Mouse (Mus musculus) hindbrain, postnatal 0 days (tissue): ENCODE data around the gene Epb41. TPM values are rescaled to one million over a fixed set of nuclear protein-coding genes. Genes with fewer than 3 reads are reported as not detected.

Source experiments
- ATAC-seq: fragments of 200-750 bp; cut with Nextera tagmentation; 2 replicates; pipeline ENCODE4 v1.8.0; 2017; ENCODE audit warnings: mild to moderate bottlenecking, moderate TSS enrichment, moderate library complexity
- DNase-seq: peaks from one replicate; pipeline ENCODE4 v3.0.0-alpha.2; 2015; ENCODE audit warnings: low spot score
- H3K27ac ChIP-seq: fragments of 300-500 bp; sonication (generic); 2 replicates; pipeline ENCODE4 v1.5.1; 2014; ENCODE audit warnings: mild to moderate bottlenecking
- H3K27me3 ChIP-seq: fragments of 300-500 bp; sonication (generic); 2 replicates; pipeline ENCODE4 v1.6.1; 2014; ENCODE audit warnings: low read length, mixed read lengths; ENCODE audit not compliant: insufficient read depth
- H3K36me3 ChIP-seq: fragments of 300-500 bp; sonication (generic); 2 replicates; pipeline ENCODE4 v1.6.1; 2014; ENCODE audit warnings: low read length, mixed read lengths; ENCODE audit not compliant: insufficient read depth
- H3K4me1 ChIP-seq: fragments of 300-500 bp; sonication (generic); 2 replicates; pipeline ENCODE4 v1.6.1; 2014; ENCODE audit warnings: antibody characterized with exemption, low read length, mixed read lengths; ENCODE audit not compliant: insufficient read depth
- H3K4me2 ChIP-seq: fragments of 300-500 bp; sonication (generic); 2 replicates; pipeline ENCODE4 v1.6.1; 2014; ENCODE audit warnings: low read depth, mild to moderate bottlenecking, low read length, moderate library complexity, mixed read lengths
- H3K4me3 ChIP-seq: fragments of 300-500 bp; sonication (generic); 2 replicates; pipeline ENCODE4 v1.5.1; 2014; ENCODE audit warnings: low read length
- H3K9ac ChIP-seq: fragments of 300-500 bp; sonication (generic); replicated peaks from 2 replicates; pipeline ENCODE4 v1.6.1; 2014; ENCODE audit warnings: mild to moderate bottlenecking, low read length, moderate library complexity, mixed read lengths
- H3K9me3 ChIP-seq: fragments of 300-500 bp; sonication (generic); 2 replicates; pipeline ENCODE4 v1.6.1; 2016; ENCODE audit warnings: low read length, mixed read lengths
- CTCF ChIP-seq: IDR thresholded peaks from 2 replicates; pipeline ENCODE4 v1.5.1; 2016; ENCODE audit warnings: antibody characterized with exemption, control low read depth, low read depth
- WGBS: fragments of 180-500 bp; shearing (Covaris S2); extraction: QIAGEN DNeasy Blood & Tissue Kit; methylation state at CpG from one replicate; pipeline ENCODE4 v1.1.7; 2014; 5-methylcytosine and 5-hydroxymethylcytosine counted together
- polyA plus RNA-seq: library from polyadenylated mRNA; unstranded; fragments of >200 nt; fragmentation: Nextera tagmentation; extraction: Ambion mirVana; gene quantifications from 2 replicates; pipeline ENCODE4 v1.2.1, GENCODE M21; 2015
- total RNA-seq: library from RNA; depleted of rRNA; stranded (reverse); fragments of >200 nt; gene quantifications from 2 replicates; pipeline ENCODE4 v1.2.3, GENCODE M21; 2014

The Epb41 gene
- total and polyA plus RNA-seq, 2 experiments from 2014 or later = 33.3 to 69.7 TPM

DNA sequence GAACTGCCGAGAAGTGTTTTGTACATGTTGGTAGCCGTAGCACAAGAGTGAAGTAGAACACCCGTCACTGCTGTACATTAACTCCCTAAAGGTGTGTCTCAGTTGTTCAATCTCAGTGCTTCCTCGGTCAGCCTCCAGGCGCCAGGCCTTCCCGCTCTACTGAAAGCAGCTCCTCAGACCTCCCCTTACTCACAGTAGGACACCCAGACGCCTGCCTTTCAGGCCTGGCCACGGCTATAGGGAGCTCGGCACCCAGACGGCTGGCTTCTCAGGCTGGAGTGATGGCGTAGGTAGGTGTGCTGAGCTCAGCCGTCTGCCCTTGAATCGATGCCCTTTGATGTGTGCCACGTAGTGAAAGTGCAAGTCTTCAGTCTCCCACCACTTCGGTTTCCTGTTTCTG is 174.0 kb downstream of the Epb41 start:
- WGBS = 85% methylated on average over 15 of the region's 15 CpGs
- TF ChIP-seq CTCF = no peak
- Histone ChIP-seq H3K27ac (no peak overlapping the region), H3K4me1 (no peaks in the 10 kb centered on the region), H3K9me3 (no peaks in the 10 kb centered on the region), H3K27me3 (no peaks in the 10 kb centered on the region), H3K9ac (no peak overlapping the region), H3K4me3 (no peak overlapping the region), H3K4me2 (no peak overlapping the region), H3K36me3 (peaks cover 54% of the 10 kb centered on the region)
- ATAC-seq (no peak), DNase-seq (no peak)

DNA sequence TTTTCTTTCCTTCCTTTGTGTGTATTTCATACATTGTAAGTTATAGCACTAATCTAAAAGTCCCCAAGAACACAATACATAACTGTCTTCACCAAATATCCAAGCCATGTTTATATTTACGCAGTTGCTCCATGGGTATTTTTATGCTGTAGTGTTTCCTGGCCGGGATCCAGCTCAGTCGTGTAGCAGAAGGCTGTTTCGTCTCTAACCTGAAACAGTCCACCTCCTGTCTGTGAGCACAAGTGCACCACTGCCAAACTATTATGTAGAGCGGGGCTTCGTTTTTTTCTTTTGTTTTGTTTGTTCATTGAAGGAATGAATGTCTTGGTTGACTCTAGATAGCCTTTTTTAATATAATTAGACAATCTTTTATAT is 176.0 kb downstream of the Epb41 start:
- Histone ChIP-seq H3K36me3 (peaks cover 64% of the 10 kb centered on the region), H3K4me1 (no peaks in the 10 kb centered on the region), H3K4me2 (no peak overlapping the region), H3K27me3 (no peaks in the 10 kb centered on the region), H3K9me3 (no peaks in the 10 kb centered on the region), H3K4me3 (no peak overlapping the region), H3K27ac (no peak overlapping the region), H3K9ac (no peak overlapping the region)
- 70% methylated on average over 6 of the region's 6 CpGs for WGBS
- no peak for ATAC-seq
- no peak for DNase-seq
- no peak for TF ChIP-seq CTCF

DNA sequence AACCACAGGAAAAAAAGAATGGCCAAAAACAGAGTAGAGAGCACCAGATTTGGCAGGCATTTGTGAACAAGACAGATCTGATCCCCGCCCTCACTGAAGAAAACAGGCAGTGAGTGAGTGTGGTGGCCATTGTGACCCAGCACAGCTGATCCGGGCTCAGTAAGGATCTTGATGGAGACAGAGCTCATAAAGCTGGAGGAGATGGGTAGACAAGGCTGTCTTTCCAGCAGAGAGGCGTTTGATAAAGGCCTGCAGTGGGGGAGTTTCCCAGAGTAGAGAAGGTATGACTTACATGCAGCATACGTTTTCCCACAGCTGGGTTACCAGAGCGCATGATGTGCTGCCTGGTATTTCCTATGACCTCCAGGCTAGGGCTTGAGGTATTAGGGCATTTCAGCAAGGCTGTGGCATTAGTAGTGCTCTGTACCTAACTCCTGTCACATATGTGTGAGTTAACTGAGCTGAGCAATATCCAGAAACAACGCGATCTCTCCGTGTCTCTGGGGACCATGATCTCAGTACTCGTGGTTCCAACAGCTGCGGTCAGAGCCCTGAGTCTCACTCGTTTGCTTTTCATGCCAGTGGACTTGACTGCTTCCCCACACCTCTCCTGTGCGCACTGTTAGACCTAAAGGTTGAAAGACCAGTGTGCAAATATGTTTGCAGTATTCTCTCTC is 176.5 kb downstream of the Epb41 start:
- TF ChIP-seq CTCF = no peak
- H3K4me2 ChIP-seq = no peak overlapping the region
- WGBS = 79% methylated on average over 12 of the region's 12 CpGs
- no peaks in the 10 kb centered on the region for H3K9me3 ChIP-seq
- ATAC-seq = no peak
- no peak for DNase-seq
- no peak overlapping the region for H3K4me3 ChIP-seq
- H3K36me3 ChIP-seq = peaks cover 69% of the 10 kb centered on the region
- H3K4me1 ChIP-seq = no peaks in the 10 kb centered on the region
- no peak overlapping the region for H3K9ac ChIP-seq
- H3K27ac ChIP-seq = no peak overlapping the region
- no peaks in the 10 kb centered on the region for H3K27me3 ChIP-seq

DNA sequence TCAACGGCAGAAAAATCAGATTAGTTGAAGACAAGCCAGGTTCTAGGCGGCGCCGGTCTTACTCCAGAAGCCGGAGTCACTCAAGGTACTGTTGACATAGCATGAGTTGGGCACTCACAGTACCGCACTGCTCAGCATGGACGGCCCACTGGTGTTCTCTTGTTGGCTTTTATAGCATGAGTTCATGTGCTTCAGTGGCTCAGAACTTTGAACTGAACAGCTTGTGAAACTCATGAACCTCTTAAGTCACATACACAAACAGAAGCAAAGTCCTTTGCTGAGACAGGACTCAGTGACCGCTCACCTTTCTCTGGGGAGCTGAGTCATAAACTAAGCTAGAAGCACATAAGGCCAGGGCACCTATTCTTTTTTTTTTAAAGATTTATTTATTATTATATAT is 177.3 kb downstream of the Epb41 start:
- no peak overlapping the region for H3K27ac ChIP-seq
- H3K4me2 ChIP-seq = no peak overlapping the region
- no peaks in the 10 kb centered on the region for H3K4me1 ChIP-seq
- 97% methylated on average over 8 of the region's 8 CpGs for WGBS
- no peak for TF ChIP-seq CTCF
- DNase-seq (no peak), ATAC-seq (no peak)
- H3K36me3 ChIP-seq = peaks cover 77% of the 10 kb centered on the region
- H3K4me3 ChIP-seq = no peak overlapping the region
- H3K27me3 ChIP-seq = no peaks in the 10 kb centered on the region
- no peak overlapping the region for H3K9ac ChIP-seq
- H3K9me3 ChIP-seq = no peaks in the 10 kb centered on the region

DNA sequence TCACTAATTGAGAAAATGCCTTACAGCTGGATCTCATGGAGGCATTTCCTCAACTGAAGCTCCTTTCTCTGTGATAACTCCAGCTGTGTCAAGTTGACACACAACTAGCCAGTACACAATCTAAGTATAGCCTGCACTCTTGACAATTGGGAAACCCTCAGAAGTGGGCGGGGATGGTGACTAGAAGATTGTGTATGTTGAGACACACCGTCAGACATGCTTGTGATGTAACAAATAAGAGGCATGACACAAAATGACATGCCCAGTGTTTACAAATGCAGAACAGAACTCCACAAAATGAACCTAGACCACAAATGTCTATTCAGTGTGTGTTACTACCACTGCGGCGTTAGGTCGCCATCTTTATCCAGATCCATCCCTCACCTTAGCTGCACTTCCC is 178.0 kb downstream of the Epb41 start:
- ATAC-seq = no peak
- H3K9me3 ChIP-seq = no peaks in the 10 kb centered on the region

DNA sequence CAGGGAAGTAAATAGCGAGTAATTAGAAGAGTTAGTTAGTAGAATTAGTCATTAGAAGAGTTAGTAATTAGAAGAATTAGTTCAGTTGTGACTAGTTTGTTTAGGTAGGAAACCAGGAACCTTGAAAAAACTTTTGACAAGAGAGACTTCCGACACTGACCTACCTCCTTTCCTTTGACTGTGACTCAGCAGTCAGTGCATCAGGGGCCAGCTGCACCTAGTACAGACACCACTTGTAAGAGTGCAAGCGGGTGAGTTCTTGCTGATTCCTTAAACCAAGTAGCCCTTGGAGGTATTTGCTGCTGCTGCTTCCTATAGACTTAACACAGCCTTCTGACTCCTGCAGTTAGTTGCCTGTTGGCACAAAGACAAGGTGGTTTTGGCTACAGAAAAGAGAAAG is 184.4 kb downstream of the Epb41 start:
- TF ChIP-seq CTCF = no peak
- no peak for ATAC-seq
- Histone ChIP-seq H3K9ac (no peak overlapping the region), H3K36me3 (peaks cover 41% of the 10 kb centered on the region), H3K4me2 (no peak overlapping the region), H3K4me3 (no peak overlapping the region), H3K9me3 (no peaks in the 10 kb centered on the region), H3K4me1 (no peaks in the 10 kb centered on the region), H3K27me3 (no peaks in the 10 kb centered on the region), H3K27ac (no peak overlapping the region)
- 86% methylated on average over 3 of the region's 3 CpGs for WGBS
- DNase-seq = no peak

More for the DNA sequence above, 178.0 kb downstream of the Epb41 start:
- no peaks in the 10 kb centered on the region for H3K27me3 ChIP-seq
- no peak overlapping the region for H3K4me2 ChIP-seq
- no peaks in the 10 kb centered on the region for H3K4me1 ChIP-seq
- no peak overlapping the region for H3K4me3 ChIP-seq
- peaks cover 78% of the 10 kb centered on the region for H3K36me3 ChIP-seq
- H3K9ac ChIP-seq = no peak overlapping the region
- no peak for TF ChIP-seq CTCF
- H3K27ac ChIP-seq = no peak overlapping the region
- no peak for DNase-seq
- WGBS = 93% methylated on average over 5 of the region's 5 CpGs

DNA sequence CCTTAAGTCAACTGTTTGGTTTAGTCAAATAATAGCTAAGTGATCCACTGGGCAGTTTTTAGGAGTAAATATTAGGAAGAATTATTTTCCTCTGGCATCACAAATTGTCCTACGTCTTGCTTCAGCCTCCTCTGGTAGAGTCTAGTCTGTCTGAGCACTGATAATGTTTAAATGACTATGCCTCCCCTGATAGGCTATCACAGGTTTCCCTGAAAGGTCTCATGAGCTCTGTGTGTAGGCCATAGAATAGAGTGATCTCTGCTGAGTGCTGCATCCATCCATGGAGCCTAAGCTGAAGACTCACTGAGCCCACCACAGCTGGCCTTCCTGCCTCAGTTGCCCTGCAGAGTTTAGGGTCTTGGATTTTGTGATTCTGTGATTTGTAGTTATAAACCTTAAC is 186.6 kb downstream of the Epb41 start:
- H3K4me1 ChIP-seq = no peaks in the 10 kb centered on the region
- H3K9ac ChIP-seq = no peak overlapping the region
- no peak for DNase-seq
- no peak for ATAC-seq
- 74% methylated on average over 1 of the region's 1 CpGs for WGBS
- H3K27me3 ChIP-seq = no peaks in the 10 kb centered on the region
- H3K36me3 ChIP-seq = peaks cover 29% of the 10 kb centered on the region
- no peak for TF ChIP-seq CTCF
- H3K4me2 ChIP-seq = no peak overlapping the region
- no peak overlapping the region for H3K27ac ChIP-seq
- H3K4me3 ChIP-seq = no peak overlapping the region
- H3K9me3 ChIP-seq = no peaks in the 10 kb centered on the region
